Mouse (Mus musculus): ENCODE measurements around the gene Mkrn1. TPM values are rescaled to one million over a fixed set of nuclear protein-coding genes. Genes with fewer than 3 reads are reported as not detected.

The Mkrn1 gene
- 59.5 and 64.3 TPM in 2 replicates for polyA plus RNA-seq (2015; fragmentation: Nextera tagmentation; extraction: Ambion mirVana)

- Histone ChIP-seq H3K9ac (peak within 1 kb of the TSS; percentile 66), H3K27me3 (peaks cover 4% of the 10 kb centered on the region), H3K36me3 (no peaks in the 10 kb centered on the region), H3K27ac (replicated peaks) (peak within 1 kb of the TSS; percentile 86), H3K9me3 (replicated peaks) (no peaks in the 10 kb centered on the region), H3K4me1 (peaks cover 8% of the 10 kb centered on the region; the same call in 1 of the 2 replicates), H3K4me2 (replicated peaks) (peak within 1 kb of the TSS; percentile 63), H3K4me3 (replicated peaks) (peak within 1 kb of the TSS; percentile 97)
- WGBS = under 1% methylated on average over 66 of the region's 82 CpGs
- ATAC-seq (ENCODE audit: insufficient number of reproducible peaks, low FRiP score, low TSS enrichment, low read depth) = peak; percentile 92
These were observed at the start of gene Mkrn1 for GRCm38 (mm10) chr6:39419851-39420721. Gene Mkrn1, minus strand, starts transcription at chr6:39420462.

GRCm38 (mm10) chr6:39469427-39469826, 49.2 kb upstream of the Mkrn1 start:
- no peak overlapping the region for H3K4me2 ChIP-seq (replicated peaks)
- no peak overlapping the region for H3K4me3 ChIP-seq (replicated peaks)
- no peaks in the 10 kb centered on the region for H3K27me3 ChIP-seq
- H3K9me3 ChIP-seq (replicated peaks) = no peaks in the 10 kb centered on the region
- WGBS = 89% methylated on average over 5 of the region's 5 CpGs
- peaks cover 16% of the 10 kb centered on the region for H3K4me1 ChIP-seq
- no peak overlapping the region for H3K27ac ChIP-seq (replicated peaks)
- no peak for ATAC-seq (ENCODE audit: insufficient number of reproducible peaks, low FRiP score, low TSS enrichment, low read depth)
- H3K9ac ChIP-seq = no peak overlapping the region
- H3K36me3 ChIP-seq = peaks cover 46% of the 10 kb centered on the region

GRCm38 (mm10) chr6:39462621-39463538, 42.6 kb upstream of the Mkrn1 start:
- Histone ChIP-seq H3K27ac (replicated peaks) (no peak overlapping the region), H3K36me3 (peaks cover 32% of the 10 kb centered on the region), H3K9ac (no peak overlapping the region), H3K27me3 (no peaks in the 10 kb centered on the region), H3K9me3 (replicated peaks) (no peaks in the 10 kb centered on the region), H3K4me1 (no peaks in the 10 kb centered on the region), H3K4me3 (replicated peaks) (no peak overlapping the region), H3K4me2 (replicated peaks) (no peak overlapping the region)
- ATAC-seq (ENCODE audit: insufficient number of reproducible peaks, low FRiP score, low TSS enrichment, low read depth) = no peak
- 50% methylated on average over 16 of the region's 16 CpGs for WGBS

- 96% methylated on average over 11 of the region's 11 CpGs for WGBS
- Histone ChIP-seq H3K27me3 (no peaks in the 10 kb centered on the region), H3K4me1 (no peaks in the 10 kb centered on the region), H3K4me3 (replicated peaks) (no peak overlapping the region), H3K9ac (no peak overlapping the region), H3K9me3 (replicated peaks) (no peaks in the 10 kb centered on the region), H3K4me2 (replicated peaks) (no peak overlapping the region), H3K27ac (replicated peaks) (no peak overlapping the region), H3K36me3 (peaks cover 25% of the 10 kb centered on the region)
- ATAC-seq (ENCODE audit: insufficient number of reproducible peaks, low FRiP score, low TSS enrichment, low read depth) = no peak
These were observed 39.8 kb upstream of the Mkrn1 start for GRCm38 (mm10) chr6:39460040-39460439.

GRCm38 (mm10) chr6:39455339-39456160, 35.3 kb upstream of the Mkrn1 start:
- no peaks in the 10 kb centered on the region for H3K4me1 ChIP-seq
- H3K4me3 ChIP-seq (replicated peaks) = no peak overlapping the region
- WGBS = 78% methylated on average over 8 of the region's 8 CpGs
- H3K4me2 ChIP-seq (replicated peaks) = no peak overlapping the region
- H3K9me3 ChIP-seq (replicated peaks) = no peaks in the 10 kb centered on the region
- no peak for ATAC-seq (ENCODE audit: insufficient number of reproducible peaks, low FRiP score, low TSS enrichment, low read depth)
- H3K27me3 ChIP-seq = no peaks in the 10 kb centered on the region
- H3K27ac ChIP-seq (replicated peaks) = no peak overlapping the region
- H3K9ac ChIP-seq = no peak overlapping the region
- peaks cover 7% of the 10 kb centered on the region for H3K36me3 ChIP-seq

- Histone ChIP-seq H3K4me3 (replicated peaks) (no peak overlapping the region), H3K27me3 (no peaks in the 10 kb centered on the region), H3K9me3 (replicated peaks) (no peaks in the 10 kb centered on the region), H3K4me1 (no peaks in the 10 kb centered on the region), H3K9ac (no peak overlapping the region), H3K36me3 (no peaks in the 10 kb centered on the region), H3K27ac (replicated peaks) (no peak overlapping the region), H3K4me2 (replicated peaks) (no peak overlapping the region)
- WGBS = 54% methylated on average over 2 of the region's 2 CpGs
- no peak for ATAC-seq (ENCODE audit: insufficient number of reproducible peaks, low FRiP score, low TSS enrichment, low read depth)
These were observed 34.4 kb upstream of the Mkrn1 start for GRCm38 (mm10) chr6:39454616-39455015.

GRCm38 (mm10) chr6:39453564-39453963, 33.3 kb upstream of the Mkrn1 start:
- H3K4me3 ChIP-seq (replicated peaks) = no peak overlapping the region
- no peak overlapping the region for H3K4me2 ChIP-seq (replicated peaks)
- H3K9me3 ChIP-seq (replicated peaks) = no peaks in the 10 kb centered on the region
- no peak overlapping the region for H3K9ac ChIP-seq
- 94% methylated on average over 4 of the region's 4 CpGs for WGBS
- H3K36me3 ChIP-seq = no peaks in the 10 kb centered on the region
- no peaks in the 10 kb centered on the region for H3K4me1 ChIP-seq
- H3K27ac ChIP-seq (replicated peaks) = no peak overlapping the region
- ATAC-seq (ENCODE audit: insufficient number of reproducible peaks, low FRiP score, low TSS enrichment, low read depth) = no peak
- no peaks in the 10 kb centered on the region for H3K27me3 ChIP-seq

GRCm38 (mm10) chr6:39451033-39451432, 30.8 kb upstream of the Mkrn1 start:
- no peaks in the 10 kb centered on the region for H3K36me3 ChIP-seq
- H3K27ac ChIP-seq (replicated peaks) = no peak overlapping the region
- H3K9me3 ChIP-seq (replicated peaks) = no peaks in the 10 kb centered on the region
- H3K9ac ChIP-seq = no peak overlapping the region
- no peaks in the 10 kb centered on the region for H3K4me1 ChIP-seq
- ATAC-seq (ENCODE audit: insufficient number of reproducible peaks, low FRiP score, low TSS enrichment, low read depth) = no peak
- 74% methylated on average over 3 of the region's 3 CpGs for WGBS
- no peak overlapping the region for H3K4me2 ChIP-seq (replicated peaks)
- no peaks in the 10 kb centered on the region for H3K27me3 ChIP-seq
- no peak overlapping the region for H3K4me3 ChIP-seq (replicated peaks)

GRCm38 (mm10) chr6:39450580-39450979, 30.3 kb upstream of the Mkrn1 start:
- no peak for ATAC-seq (ENCODE audit: insufficient number of reproducible peaks, low FRiP score, low TSS enrichment, low read depth)
- no peaks in the 10 kb centered on the region for H3K4me1 ChIP-seq
- H3K27me3 ChIP-seq = no peaks in the 10 kb centered on the region
- 90% methylated on average over 4 of the region's 4 CpGs for WGBS
- H3K4me3 ChIP-seq (replicated peaks) = no peak overlapping the region
- H3K27ac ChIP-seq (replicated peaks) = no peak overlapping the region
- H3K9me3 ChIP-seq (replicated peaks) = no peaks in the 10 kb centered on the region
- no peak overlapping the region for H3K9ac ChIP-seq
- no peaks in the 10 kb centered on the region for H3K36me3 ChIP-seq
- no peak overlapping the region for H3K4me2 ChIP-seq (replicated peaks)

- Histone ChIP-seq H3K36me3 (no peaks in the 10 kb centered on the region), H3K27ac (replicated peaks) (no peak overlapping the region), H3K4me3 (replicated peaks) (no peak overlapping the region), H3K9ac (no peak overlapping the region), H3K9me3 (replicated peaks) (no peaks in the 10 kb centered on the region), H3K27me3 (no peaks in the 10 kb centered on the region), H3K4me2 (replicated peaks) (no peak overlapping the region), H3K4me1 (no peaks in the 10 kb centered on the region)
- no peak for ATAC-seq (ENCODE audit: insufficient number of reproducible peaks, low FRiP score, low TSS enrichment, low read depth)
- WGBS = 45% methylated on average over 4 of the region's 4 CpGs
These were observed 27.3 kb upstream of the Mkrn1 start for GRCm38 (mm10) chr6:39447429-39448185.
